Mouse (Mus musculus): ENCODE results near the gene Atp6v1c2. TPM values are rescaled to one million over a fixed set of nuclear protein-coding genes. Genes with fewer than 3 reads are reported as not detected.

Gene Atp6v1c2
- total RNA-seq, 2 experiments from 2014 or later, result 0.37 to 0.70 TPM

DNA sequence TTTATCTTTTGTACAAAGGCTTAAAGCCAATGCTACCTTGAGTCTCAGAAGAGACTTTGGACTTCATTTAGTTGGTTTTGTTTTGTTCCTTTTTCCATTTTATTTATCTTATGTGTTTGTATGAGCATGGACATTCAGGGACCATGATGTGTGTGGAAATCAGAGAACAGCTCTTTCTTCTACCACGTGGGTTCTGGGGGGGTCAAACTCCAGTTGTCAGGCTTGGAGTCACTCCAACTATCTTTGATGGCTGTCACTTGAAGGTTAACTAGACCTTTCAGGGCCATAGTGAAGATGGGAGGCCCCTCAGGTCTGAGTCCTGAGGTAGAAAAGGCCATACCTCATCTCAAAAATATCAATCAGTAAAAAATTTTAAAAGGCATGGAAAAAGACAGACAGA, 4.3 kb upstream of the Atp6v1c2 start:
- no peak for DNase-seq (ENCODE audit: low spot score in 2 of 2)

DNA sequence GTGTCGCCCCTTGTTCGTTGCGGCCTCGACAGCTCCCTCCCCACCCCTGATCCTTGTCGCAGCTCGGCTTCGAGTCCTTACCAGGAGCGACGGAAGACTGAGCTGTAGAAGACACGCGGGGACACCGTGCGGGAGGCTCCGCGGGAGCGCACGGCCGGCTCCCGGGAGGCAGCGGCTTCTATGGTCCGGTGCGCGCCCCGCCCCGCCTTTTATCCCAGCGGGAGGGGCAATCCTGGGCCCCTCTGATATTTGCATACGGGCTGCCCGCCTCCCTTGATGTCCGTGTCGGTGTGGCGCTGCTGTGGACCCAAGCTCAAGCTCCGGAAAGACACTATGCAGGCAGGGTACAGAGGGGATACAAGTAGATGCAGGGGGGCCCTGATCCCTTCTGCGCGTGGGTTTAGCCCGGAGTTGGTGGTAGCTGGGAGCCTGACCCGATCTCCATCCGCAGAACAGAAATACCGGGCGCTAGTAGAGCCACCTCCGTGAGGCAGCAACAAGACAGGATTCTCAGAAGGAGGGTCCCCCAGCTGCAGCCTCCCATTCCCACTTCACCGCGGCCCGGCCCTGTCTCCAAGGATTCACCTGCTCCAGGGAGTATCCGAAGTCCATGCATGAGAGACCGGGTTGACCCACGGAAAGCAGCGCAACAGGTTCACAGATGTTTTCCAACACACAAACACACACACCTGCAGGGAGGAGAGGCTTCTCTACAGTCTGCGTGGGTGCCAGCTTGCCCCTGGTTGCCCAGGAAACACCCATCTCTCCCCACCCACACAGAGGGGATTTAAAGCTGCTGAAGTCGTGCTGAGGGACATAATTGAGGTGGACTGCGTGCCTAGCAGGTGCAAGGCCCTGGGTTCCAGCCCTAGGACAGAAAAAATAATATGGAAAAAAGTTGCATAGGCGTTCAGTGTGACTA, 4.3 kb downstream of the Atp6v1c2 start:
- DNase-seq (ENCODE audit: low spot score in 2 of 2), result no peak

DNA sequence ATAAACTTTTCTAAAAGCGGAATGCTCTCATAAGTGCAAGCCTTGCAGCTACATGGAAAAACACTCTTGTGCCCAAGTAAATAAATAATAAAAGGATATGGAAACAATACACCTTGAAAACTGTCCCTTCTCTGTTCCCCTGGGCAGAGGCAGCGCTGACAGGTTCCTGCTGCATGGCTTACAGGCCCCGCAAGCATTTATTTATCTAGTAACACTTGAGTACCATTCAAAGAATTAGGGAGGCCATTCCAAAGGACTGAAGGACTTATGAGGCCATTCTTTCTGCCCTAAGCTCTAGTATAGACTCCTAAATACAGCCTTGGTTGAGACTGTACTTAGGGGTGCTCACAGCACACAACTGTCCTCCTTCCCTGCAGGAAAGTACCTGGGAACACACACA, 10.7 kb downstream of the Atp6v1c2 start:
- DNase-seq (ENCODE audit: low spot score in 2 of 2), result no peak

DNA sequence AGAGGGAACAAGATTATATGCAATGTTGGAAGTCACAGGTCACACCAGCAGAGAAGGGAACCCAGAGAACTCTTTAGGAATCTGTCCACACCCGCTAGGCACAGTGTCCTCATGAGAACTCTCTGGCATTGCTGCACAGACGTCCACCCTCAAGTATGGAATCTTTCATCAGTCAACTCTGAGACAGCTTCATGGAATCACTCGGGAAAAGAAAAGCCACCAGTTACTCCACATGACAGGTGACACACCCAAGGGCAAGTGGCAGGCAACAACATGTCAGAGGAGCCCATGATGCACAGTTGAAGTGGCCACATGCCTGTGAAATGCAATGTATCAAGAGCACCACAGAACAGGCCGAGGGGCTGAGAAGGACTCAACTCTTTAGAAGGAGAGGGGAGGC, 11.2 kb downstream of the Atp6v1c2 start:
- no peak for DNase-seq (ENCODE audit: low spot score in 2 of 2)

DNA sequence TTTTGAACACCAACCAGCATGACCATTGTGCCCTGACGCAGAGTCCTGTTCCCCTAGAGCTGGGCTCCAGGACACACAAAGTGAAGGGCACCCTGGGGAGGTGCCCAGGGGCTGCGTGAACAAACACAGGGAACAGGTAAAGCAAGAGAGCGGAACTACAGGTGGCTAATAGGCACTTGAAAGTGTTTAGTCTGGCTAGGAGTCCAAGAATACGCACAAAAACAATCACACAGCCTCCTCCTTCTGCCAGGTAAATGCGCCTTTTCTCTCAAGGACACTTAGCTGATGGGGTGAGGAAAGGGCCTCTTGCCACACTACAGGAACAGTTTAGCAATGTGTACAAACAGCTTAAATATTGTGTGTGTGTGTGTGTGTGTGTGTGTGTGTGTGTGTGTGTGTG, 13.1 kb downstream of the Atp6v1c2 start:
- DNase-seq (ENCODE audit: low spot score in 2 of 2), result no peak

DNA sequence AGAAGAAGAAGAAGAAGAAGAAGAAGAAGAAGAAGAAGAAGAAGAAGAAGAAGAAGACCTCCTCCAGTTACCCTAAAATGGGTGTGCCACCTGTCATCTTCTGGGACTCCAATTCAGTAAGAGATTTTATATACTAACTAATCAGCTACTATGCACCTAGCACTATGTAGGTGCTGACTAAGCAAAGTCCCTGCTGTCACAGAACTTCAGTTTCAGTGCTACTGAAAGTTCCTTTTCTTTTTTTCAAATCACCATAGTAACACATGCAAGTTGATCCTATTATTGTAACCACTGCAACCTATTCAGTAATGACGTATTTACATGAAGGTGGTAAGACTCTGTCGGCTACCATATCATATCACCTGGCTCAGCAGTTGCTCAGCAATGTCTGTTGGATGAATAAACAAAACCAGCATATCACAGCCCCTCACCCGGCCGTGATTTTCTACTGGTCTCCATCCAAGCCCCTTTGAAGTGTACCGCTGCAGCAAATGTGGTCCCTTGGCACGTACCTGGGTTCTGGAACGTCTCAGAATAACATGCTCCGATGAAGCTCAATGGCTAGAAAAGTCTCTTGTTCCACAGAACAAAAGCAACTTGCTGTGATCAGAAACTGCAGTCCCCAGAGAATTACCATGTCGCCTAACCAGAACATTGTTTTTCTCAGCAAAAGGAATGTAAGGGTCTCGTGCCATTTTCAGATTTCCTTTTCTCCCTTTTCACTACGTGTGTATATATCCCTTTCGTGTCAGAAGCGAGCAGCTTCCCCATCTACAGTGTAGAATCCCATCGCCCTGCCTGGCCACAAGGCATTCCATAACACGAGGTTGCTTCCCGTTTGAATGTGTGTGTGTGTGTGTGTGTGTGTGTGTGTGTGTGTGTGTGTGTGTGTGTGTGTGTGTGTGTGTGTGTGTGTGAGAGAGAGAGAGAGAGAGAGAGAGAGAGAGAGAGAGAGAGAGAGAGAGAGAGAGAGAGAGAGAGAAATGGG, 18.0 kb downstream of the Atp6v1c2 start:
- no peak for DNase-seq (ENCODE audit: low spot score in 2 of 2)

DNA sequence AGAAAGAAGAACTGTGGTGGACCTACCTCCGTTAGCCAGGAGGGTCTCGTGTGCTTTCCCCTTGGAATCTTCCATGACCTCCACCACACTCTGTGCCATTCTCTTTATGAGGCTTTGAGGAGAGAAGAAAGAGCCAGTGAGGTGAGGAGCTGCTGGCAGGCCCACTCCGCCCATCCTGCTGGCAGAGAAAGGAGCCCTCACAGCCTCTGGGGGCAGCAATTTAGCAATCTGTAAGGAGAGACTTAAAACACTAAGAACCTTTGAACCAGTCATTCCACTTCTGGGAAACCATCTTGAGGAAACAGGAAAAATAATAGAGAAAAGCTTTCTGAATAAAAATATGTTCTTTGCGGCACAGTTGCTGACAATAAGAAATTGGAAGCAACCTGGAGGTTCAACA, 20.9 kb downstream of the Atp6v1c2 start:
- no peak for DNase-seq (ENCODE audit: low spot score in 2 of 2)

DNA sequence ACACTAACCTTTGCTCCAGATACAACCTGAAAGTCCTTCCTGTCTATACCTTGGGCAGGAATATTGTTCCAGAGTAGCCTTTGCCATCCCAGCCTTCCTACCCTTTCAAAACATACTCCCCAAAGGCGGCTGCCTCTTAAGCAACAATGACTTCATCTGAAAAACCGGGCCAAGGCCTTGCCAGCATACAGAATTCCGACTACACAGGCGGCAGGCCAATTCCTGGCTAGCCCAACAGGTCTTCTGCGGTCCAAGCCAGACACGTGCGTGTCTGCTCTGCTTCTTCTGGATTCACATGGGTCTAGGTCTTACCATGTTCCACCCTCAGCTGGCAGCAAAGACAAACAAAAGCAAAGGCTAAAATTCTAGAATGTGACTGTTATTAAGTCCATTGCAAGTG, 23.7 kb downstream of the Atp6v1c2 start:
- DNase-seq (ENCODE audit: low spot score in 2 of 2), result no peak

DNA sequence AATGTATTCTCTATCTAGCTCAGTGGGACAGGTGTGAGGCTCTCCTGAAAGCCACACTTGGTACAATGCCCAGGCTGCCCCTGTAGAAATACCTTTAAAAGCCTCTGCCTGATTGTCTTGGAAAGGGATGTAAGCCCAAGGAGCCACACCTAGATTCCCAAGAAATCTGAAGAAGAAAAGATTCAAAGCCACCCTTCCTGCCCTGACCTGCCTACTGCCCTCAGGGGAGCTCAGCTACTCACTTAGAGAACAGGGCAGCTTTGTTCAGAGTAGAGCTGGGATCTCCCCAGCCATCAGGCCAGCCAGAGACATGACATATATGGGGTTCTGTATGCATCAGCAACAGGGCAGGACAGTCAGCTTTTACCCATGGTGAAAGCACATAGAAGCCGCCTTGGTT, 29.3 kb downstream of the Atp6v1c2 start:
- no peak for DNase-seq (ENCODE audit: low spot score in 2 of 2)

DNA sequence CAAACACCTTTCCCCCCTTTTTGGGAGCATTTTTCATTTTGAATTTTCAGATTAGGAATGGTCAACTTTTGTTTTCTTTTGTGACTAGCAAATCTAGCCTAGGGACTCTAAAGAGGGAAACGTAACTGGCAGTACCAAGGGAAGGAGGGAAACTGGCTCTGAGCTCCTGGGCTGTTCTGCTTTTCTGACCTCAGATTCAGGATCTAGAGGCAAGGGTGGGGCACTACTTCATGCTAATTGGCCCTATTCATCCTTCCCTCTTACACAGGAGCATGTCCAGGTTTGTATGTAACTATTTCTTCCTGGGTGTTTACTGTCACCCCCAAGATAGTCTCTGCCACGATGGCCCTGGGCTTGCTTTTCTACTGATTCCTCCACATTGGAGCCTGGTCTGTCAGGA, 32.3 kb downstream of the Atp6v1c2 start:
- DNase-seq (ENCODE audit: low spot score in 2 of 2), result no peak

DNA sequence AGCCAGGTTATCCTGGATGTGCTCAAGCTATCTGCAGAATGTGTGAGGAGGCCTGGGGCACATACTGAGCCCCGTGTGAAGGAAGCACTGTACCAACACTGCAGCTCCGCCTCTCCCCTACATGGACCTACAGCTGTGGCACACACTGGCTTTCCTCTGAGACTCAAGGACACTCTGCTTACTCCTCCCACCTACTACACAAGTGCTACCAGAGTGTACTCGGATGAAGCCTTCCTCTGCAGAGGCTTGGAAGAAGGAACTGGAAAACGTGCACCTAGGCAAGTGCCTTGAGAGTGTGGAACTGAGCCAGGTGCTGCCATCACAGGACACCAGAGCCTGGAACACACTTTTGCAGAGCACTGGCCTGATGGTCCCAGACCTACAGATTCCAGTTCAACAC, 38.6 kb downstream of the Atp6v1c2 start:
- DNase-seq (ENCODE audit: low spot score in 2 of 2), result no peak

DNA sequence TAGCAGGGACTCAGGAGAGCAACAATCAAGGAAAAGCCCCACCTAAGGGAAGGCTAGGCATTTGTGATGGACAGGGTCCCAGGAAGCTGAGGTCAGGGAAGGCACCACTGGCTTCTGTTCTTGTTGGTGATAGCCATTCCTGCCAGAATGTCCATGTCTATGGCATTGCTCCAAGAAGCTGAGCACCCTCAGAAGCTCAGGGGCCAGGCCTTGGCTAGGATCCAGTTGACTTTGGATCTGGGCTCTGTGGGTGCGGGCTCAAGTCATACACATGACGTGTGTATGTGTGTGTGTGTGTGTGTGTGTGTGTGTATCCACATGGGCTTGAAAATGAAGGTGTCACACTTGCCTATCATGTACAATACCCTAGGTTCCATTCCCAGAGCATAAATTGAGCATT, 39.2 kb downstream of the Atp6v1c2 start:
- DNase-seq (ENCODE audit: low spot score in 2 of 2), result no peak

DNA sequence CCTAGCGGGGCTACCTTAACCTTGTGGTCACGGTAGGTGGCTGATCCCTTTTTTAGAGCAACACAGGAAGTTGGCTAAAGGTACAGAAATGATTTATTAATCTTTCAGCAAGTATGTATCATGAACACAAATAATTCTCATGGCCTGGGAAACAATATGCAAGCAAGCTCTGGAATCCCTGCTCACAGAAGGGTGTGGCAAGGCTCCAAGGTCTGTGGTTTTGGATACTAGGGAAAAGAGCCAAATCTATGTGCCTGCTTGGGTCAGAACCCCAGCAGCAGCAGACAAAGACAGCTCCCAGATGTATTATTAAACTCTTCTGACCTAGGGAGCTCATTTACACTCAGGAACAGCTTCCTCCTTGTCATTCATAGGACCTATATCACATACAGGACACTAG, 40.1 kb downstream of the Atp6v1c2 start:
- DNase-seq (ENCODE audit: low spot score in 2 of 2), result no peak

DNA sequence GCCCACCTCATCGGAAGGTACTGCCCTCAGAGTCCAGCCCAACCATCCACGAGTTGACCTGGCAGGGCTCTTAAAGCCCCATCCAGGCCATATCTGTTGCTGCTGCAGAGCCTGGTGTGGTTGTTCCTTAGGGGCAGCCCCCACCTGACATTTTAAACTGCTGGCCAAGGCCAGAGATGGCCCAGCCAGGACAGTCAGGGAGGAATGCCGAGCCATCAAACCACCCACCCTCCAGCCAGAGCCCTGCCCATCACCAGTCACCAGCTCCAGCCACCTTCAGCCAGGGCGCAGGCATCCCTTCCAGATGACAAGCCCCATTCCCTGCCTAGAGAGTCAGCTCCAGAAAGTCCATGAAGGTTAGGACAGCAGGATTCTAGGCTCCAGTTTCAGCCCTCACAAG, 40.7 kb downstream of the Atp6v1c2 start:
- DNase-seq (ENCODE audit: low spot score in 2 of 2), result no peak

DNA sequence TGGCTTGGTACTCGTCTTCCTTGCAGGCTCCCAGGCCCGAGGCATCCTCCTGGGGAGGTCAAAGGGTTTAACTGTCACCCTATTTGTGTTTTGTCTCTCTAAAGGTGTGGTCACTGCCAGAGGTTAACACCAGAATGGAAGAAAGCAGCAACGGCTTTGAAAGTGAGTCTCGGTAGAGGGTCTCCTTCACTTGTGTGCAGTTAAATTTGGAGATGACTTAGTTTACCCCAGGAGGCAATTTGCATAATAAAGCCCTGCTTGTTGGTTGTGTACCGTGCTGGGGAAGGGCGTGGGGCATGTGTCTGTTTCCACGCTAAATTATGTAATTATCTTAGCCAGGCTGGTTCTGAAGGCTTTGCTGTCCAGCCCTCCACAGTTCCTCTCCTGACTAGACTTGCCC, 55.3 kb downstream of the Atp6v1c2 start:
- DNase-seq (ENCODE audit: low spot score in 2 of 2), result no peak

DNA sequence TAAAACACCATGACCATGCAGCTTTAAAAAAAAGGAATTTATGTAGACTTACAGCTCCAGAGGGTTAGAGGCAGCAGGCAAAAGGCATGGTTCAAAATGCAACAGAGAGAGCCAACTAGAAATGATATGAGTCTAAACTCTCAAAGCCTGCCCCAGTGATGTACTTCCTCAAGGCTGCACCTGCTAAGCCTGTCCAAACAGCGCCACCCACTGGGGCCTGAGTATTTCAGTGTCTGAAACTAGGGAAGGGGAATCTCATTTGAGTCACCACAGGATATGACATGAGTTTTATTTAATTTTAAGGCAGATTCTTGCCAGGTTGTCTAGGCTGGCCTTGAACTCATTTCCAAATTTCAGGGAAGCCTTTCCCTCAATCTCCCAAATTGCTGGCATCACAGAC, 57.9 kb downstream of the Atp6v1c2 start:
- DNase-seq (ENCODE audit: low spot score in 2 of 2), result peak in 1 of 2 experiments; percentile 29

DNA sequence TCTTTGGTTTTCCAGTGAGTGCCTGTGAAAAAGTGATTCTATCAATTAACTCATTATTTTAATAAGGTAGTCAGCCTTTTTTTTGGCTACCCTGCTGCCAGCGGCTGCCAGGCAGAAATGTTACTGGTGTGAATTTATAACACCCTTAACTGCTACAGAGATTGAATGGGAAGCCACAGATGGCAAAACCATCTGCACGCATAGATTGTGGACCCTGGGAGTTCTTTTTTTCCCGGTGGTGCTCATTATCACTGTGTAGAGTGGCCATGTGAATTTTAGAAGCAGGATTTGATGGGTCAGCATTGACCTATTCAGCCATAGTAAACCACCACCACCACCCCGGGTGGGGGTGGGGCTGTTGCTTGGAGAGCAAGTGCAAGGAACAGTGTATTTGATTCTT, 61.8 kb downstream of the Atp6v1c2 start:
- no peak for DNase-seq (ENCODE audit: low spot score in 2 of 2)

DNA sequence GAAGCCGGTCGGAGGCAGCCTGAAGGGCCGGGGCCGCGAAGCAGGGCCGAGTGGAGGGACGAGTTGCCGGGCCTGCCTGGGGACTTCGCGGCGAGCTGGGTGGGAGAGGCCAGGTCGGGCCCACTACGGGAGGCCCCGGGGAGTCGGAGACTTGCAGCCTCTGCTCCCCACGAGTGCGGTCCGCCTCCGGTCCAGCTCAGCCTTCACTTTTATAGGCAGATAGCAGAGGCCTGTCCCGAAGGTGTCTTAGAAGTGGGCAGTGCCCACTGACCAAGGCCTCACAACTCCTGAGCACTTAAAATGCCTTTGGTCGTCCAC, 62.5 kb downstream of the Atp6v1c2 start:
- DNase-seq (ENCODE audit: low spot score in 2 of 2), result no peak

DNA sequence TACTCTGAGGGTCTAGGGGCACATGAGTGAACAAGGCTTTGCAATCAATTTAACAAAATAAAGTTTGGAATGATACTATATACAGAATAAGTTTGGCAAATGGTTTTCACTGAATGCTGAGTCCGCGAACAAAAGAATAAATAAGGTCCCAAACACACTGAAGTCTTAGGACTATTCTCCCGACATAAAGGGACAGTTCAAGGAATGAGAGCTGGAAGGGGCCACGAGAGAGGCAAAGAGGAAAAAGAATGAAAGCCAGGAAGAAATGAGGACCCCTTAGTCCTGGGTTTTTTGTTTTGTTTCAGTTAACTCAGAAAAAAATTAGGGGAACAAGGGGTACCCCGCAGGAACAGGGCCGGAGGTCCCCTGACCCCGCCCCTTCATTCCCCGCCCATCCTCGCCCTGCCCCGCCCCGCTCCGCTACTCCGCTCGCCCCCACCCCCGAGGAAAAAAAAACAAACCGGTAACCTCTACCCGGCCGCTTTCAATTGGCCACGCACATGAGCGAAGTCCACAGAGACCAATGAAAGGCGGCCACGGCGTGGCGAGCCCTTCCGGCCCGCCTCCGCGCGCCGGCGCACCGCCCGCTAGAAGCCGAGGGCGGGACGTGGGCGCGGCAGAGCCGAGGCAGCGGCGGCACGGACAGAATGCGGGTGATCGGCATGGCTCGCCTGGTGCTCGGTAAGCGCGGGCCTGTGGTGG, 63.0 kb downstream of the Atp6v1c2 start, which contains the start of gene Pdia6:
Pdia6 (plus strand) TSS at position 575 of the 702 bp plus-strand sequence.
- DNase-seq (ENCODE audit: low spot score in 2 of 2), result peak; percentile 83 to 92

DNA sequence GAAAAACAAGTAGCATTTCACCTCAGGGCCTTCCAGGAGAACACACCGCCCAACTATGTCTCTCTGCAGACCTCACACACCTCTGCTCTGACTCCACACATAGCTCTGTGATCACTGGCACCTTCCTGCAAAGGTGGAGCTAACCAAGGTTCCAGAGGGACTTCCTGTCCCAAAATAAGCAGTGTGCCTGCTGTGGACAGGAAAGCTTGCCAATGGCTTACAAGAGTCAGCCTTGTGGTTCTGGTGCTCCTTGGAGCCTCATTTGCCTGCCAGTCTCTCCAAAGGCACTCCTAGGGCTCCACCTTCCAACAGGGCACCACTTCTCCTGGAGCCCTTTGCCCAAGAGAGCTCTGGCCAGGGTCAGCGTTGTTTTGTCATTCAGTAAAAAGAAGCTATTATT, 64.3 kb downstream of the Atp6v1c2 start:
- DNase-seq (ENCODE audit: low spot score in 2 of 2), result no peak

DNA sequence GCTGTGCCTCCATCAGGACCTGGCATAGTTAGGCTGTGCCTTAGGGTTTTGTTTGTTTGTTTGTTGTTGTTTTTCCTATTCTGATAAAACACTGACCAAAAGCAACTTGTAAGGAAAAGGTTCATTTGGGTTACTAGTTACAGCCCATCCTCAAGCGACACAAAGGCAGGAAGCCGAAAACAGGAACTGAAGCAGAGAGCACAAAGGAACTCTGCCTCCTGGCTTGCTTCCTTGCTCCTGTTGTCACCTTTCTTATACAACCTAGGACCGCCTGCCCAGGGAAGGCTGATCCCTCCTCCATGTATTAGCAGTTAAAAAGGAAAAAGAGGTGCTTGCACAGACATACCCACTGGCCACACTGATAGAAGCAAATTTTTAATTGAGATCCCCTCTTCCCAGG, 65.3 kb downstream of the Atp6v1c2 start:
- DNase-seq (ENCODE audit: low spot score in 2 of 2), result no peak
